In genomic region chr7:129938141-129938540, GRCm38 (mm10) we compare ENCODE assay signal across 26 mouse cellular contexts.
"Had no signal": no experiment of that assay in that cellular context is flagged by ENCODE, and none has a peak within 500 bp of the region (broad histone marks: within the 10 kb centered on the region; RNA-seq: fewer than 3 reads in every experiment).

No protein-coding gene starts in this region.

- H3K4me1 ChIP-seq: hindbrain, embryonic 12.5 days had no signal

- DNase-seq: gastrocnemius, adult 2 months; gastrocnemius, postnatal 10 days; gastrocnemius, postnatal 25 days; heart, adult 18-20 months; heart, postnatal 10 days; heart, postnatal 4 days; kidney, adult 18-20 months; kidney, adult 9 months; kidney, postnatal 14 days; kidney, postnatal 36 days; liver had no signal

- H3K9me3 ChIP-seq: heart, embryonic 10.5 days; heart, embryonic 12.5 days; hindbrain, embryonic 10.5 days; hindbrain, embryonic 12.5 days; kidney, embryonic 15.5 days; limb, embryonic 10.5 days had no signal

- H3K4me2 ChIP-seq: heart, embryonic 12.5 days; hindbrain, embryonic 12.5 days; hindbrain, embryonic 14.5 days; kidney, embryonic 15.5 days; limb, embryonic 12.5 days; liver, embryonic 11.5 days had no signal

- H3K36me3 ChIP-seq: heart, embryonic 10.5 days; heart, embryonic 12.5 days; hindbrain, embryonic 10.5 days; hindbrain, embryonic 12.5 days; kidney, embryonic 15.5 days; limb, embryonic 10.5 days; limb, embryonic 12.5 days had no signal

- ATAC-seq: forebrain, embryonic 16.5 days; hindbrain, embryonic 16.5 days; inflammation-experienced regulatory T-cells, adult 6 months had no signal

- H3K4me3 ChIP-seq: gastrocnemius, adult 2 months; heart, embryonic 10.5 days; heart, embryonic 12.5 days; hindbrain, embryonic 10.5 days; hindbrain, embryonic 12.5 days; kidney, embryonic 15.5 days; layer of hippocampus, adult 2 months; left cerebral cortex, adult 2 months; limb, embryonic 10.5 days; limb, embryonic 12.5 days had no signal

- H3K27me3 ChIP-seq: heart, embryonic 12.5 days; hindbrain, embryonic 12.5 days; kidney, embryonic 15.5 days; limb, embryonic 12.5 days had no signal

- H3K9ac ChIP-seq: heart, embryonic 12.5 days; hindbrain, embryonic 12.5 days; hindbrain, embryonic 14.5 days; kidney, embryonic 15.5 days; limb, embryonic 12.5 days had no signal

- H3K27ac ChIP-seq: gastrocnemius, adult 2 months; heart, embryonic 10.5 days; hindbrain, embryonic 10.5 days; hindbrain, embryonic 12.5 days; hindbrain, embryonic 14.5 days; kidney, embryonic 15.5 days; kidney, postnatal 0 days; layer of hippocampus, adult 2 months; left cerebral cortex, adult 2 months; limb, embryonic 10.5 days; limb, embryonic 12.5 days had no signal
